Mouse (Mus musculus) colon, adult 2 months (tissue): ENCODE measurements around the gene Grm2. TPM values are rescaled to one million over a fixed set of nuclear protein-coding genes. Genes with fewer than 3 reads are reported as not detected.

Experiments
- polyA plus RNA-seq: library from polyadenylated mRNA; depleted of rRNA; stranded (reverse); fragments of >200 nt; gene quantifications from 2 replicates; pipeline ENCODE4 v1.2.3, GENCODE M21; 2012; rRNA removed

The Grm2 gene
- 0.06 TPM in 2 replicates for polyA plus RNA-seq

GRCm38 (mm10) chr9:106655884-106656720 lies at the start of gene Grm2:
TSS of gene Grm2 (minus strand) at chr9:106656082.

GRCm38 (mm10) chr9:106685249-106686101 lies 29.6 kb upstream of the Grm2 start, which contains the start of gene Tex264:
TSS of gene Tex264 (minus strand) at chr9:106685927.

GRCm38 (mm10) chr9:106626282-106626681 lies 29.6 kb downstream of the Grm2 start, which contains the start of gene Iqcf6:
TSS of gene Iqcf6 (plus strand) at chr9:106626582.

Other genes starting within 250 kb of the Grm2 start
- gene Rpl29, start 226.6 kb downstream of the Grm2 start, polyA plus RNA-seq: 438 and 578 TPM in 2 replicates
- gene Acy1, start 217.8 kb downstream of the Grm2 start, polyA plus RNA-seq: 31.0 and 32.7 TPM in 2 replicates
- gene Abhd14b, start 208.6 kb downstream of the Grm2 start, polyA plus RNA-seq: 116 and 124 TPM in 2 replicates
- 29.0 and 34.0 TPM in 2 replicates for gene Abhd14a, start 208.4 kb downstream of the Grm2 start, polyA plus RNA-seq
- 48.5 and 48.7 TPM in 2 replicates for gene Pcbp4, start 202.8 kb downstream of the Grm2 start, polyA plus RNA-seq
- 0.25 and 0.47 TPM in 2 replicates for gene Gpr62, start 190.1 kb downstream of the Grm2 start, polyA plus RNA-seq
- gene Rrp9, start 180.1 kb downstream of the Grm2 start, polyA plus RNA-seq: 25.4 and 27.9 TPM in 2 replicates
- gene Parp3, start 179.1 kb downstream of the Grm2 start, polyA plus RNA-seq: 38.7 and 42.4 TPM in 2 replicates
- not detected in 2 replicates for gene Iqcf1, start 156.1 kb downstream of the Grm2 start, polyA plus RNA-seq
- gene Iqcf5, start 141.5 kb downstream of the Grm2 start, polyA plus RNA-seq: not detected in 2 replicates
- gene Iqcf3, start 94.5 kb downstream of the Grm2 start, polyA plus RNA-seq: not detected in 2 replicates
- not detected in 2 replicates for gene Iqcf4, start 85.1 kb downstream of the Grm2 start, polyA plus RNA-seq
- not detected in 2 replicates for gene Iqcf6, start 29.5 kb downstream of the Grm2 start, polyA plus RNA-seq
- gene Tex264, start 29.8 kb upstream of the Grm2 start, polyA plus RNA-seq: 131 and 150 TPM in 2 replicates
- 18.8 and 26.7 TPM in 2 replicates for gene Rad54l2, start 133.1 kb upstream of the Grm2 start, polyA plus RNA-seq
- 8.8 and 10.9 TPM in 2 replicates for gene Dcaf1, start 165.8 kb upstream of the Grm2 start, polyA plus RNA-seq
- 15.4 and 15.5 TPM in 2 replicates for gene Rbm15b, start 231.3 kb upstream of the Grm2 start, polyA plus RNA-seq
- gene Manf, start 235.9 kb upstream of the Grm2 start, polyA plus RNA-seq: 11.4 and 19.7 TPM in 2 replicates